Mouse (Mus musculus) lung, postnatal 25 days (tissue): ENCODE data around the gene Itsn1.
A peak's percentile ranks its signal among the peaks of the same experiment; 100 is the strongest.

ENCODE experiments used
- DNase-seq: peaks from one replicate; pipeline ENCODE4 v3.0.0; 2022; ENCODE audit warnings: low spot score

Itsn1 gene

GRCm38 (mm10) chr16:91729066-91729482 is at the start of gene Itsn1:
Gene Itsn1, plus strand, starts transcription at chr16:91729281.
- peak; percentile 99 for DNase-seq

GRCm38 (mm10) chr16:91680656-91681055 is 48.4 kb upstream of the Itsn1 start:
- DNase-seq = no peak

- peak; percentile 35 for DNase-seq
Observed at GRCm38 (mm10) chr16:91685526-91685925, 43.6 kb upstream of the Itsn1 start.

GRCm38 (mm10) chr16:91686369-91686768 is 42.7 kb upstream of the Itsn1 start:
- no peak for DNase-seq

- DNase-seq = no peak
Observed at GRCm38 (mm10) chr16:91688023-91688618, 41.0 kb upstream of the Itsn1 start.

- peak; percentile 94 for DNase-seq
Observed at GRCm38 (mm10) chr16:91688619-91689334, 40.3 kb upstream of the Itsn1 start, which contains the start of gene Donson. Gene Donson, minus strand, starts transcription at chr16:91688770.

- no peak for DNase-seq
Observed at GRCm38 (mm10) chr16:91689791-91690190, 39.3 kb upstream of the Itsn1 start.

GRCm38 (mm10) chr16:91694455-91695084 is 34.5 kb upstream of the Itsn1 start:
- peak; percentile 66 for DNase-seq

GRCm38 (mm10) chr16:91695108-91695755 is 33.8 kb upstream of the Itsn1 start:
- DNase-seq = no peak

- no peak for DNase-seq
Observed at GRCm38 (mm10) chr16:91698995-91699394, 30.1 kb upstream of the Itsn1 start.

GRCm38 (mm10) chr16:91701908-91702307 is 27.2 kb upstream of the Itsn1 start:
- peak; percentile 35 for DNase-seq

- no peak for DNase-seq
Observed at GRCm38 (mm10) chr16:91702771-91703188, 26.3 kb upstream of the Itsn1 start.

GRCm38 (mm10) chr16:91704603-91705340 is 24.3 kb upstream of the Itsn1 start:
- no peak for DNase-seq

GRCm38 (mm10) chr16:91710241-91710640 is 18.8 kb upstream of the Itsn1 start:
- DNase-seq = no peak

- DNase-seq = no peak
Observed at GRCm38 (mm10) chr16:91716927-91717349, 12.1 kb upstream of the Itsn1 start.

- no peak for DNase-seq
Observed at GRCm38 (mm10) chr16:91717399-91717798, 11.7 kb upstream of the Itsn1 start.

GRCm38 (mm10) chr16:91724247-91724646 is 4.8 kb upstream of the Itsn1 start:
- peak; percentile 69 for DNase-seq

GRCm38 (mm10) chr16:91727433-91727832 is 1.6 kb upstream of the Itsn1 start:
- DNase-seq = peak; percentile 64

GRCm38 (mm10) chr16:91728123-91729065 is 687 bp upstream of the Itsn1 start, which contains the start of gene Cryzl1:
Gene Cryzl1, minus strand, starts transcription at chr16:91728975.
- peak; percentile 100 for DNase-seq

- no peak for DNase-seq
Observed at GRCm38 (mm10) chr16:91729821-91730441, 850 bp downstream of the Itsn1 start.
